Mouse (Mus musculus) spleen, postnatal 10 days (tissue): Measurements from ENCODE around the gene Map2k5.

Source experiments
- DNase-seq, 2 experiments: peaks; one replicate each; pipeline ENCODE4 v3.0.0; 2021 to 2022; ENCODE audit warnings: low spot score in 2 of 2

Gene Map2k5

DNA sequence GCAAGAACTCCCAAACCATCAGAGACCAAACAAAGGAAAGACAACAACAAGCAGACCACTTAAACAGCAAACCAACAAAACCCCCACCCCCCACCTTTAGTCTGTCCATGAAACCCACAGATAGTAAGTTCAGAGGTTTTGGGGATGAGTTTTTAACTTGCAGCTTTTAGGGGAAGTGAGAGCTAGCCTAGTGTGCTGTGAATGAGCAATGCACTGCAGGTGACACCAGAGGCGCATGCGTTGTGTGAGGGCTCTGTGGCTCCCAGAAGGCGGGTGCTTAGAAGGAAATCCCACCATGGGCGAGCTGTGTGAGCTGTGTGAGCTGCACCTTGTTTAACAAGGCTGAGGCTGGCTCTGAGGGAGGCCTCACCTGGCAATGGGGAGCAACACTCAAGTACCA lies 184.9 kb downstream of the Map2k5 start:
- DNase-seq = peak in 1 of 2 experiments; percentile 21

DNA sequence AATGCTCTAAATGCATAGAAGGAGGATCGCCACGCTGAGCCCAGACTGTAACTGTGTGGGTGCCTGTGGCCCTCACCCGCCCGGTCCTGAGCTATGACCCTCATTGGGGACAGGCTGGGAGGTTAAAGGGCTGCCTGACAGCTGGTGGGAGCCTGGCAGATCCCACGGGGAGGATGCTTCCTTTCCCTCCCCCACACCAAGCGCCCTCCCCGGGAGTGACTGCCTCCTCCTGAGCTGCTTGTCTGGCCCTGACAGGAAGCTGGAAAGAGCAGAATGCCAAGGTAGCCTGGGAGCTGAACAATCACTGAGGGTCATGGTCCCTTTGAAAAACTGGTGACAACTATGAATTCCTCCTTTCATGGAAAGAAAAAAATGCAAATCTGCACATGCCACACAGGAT lies 190.4 kb downstream of the Map2k5 start:
- DNase-seq = peak in 1 of 2 experiments; percentile 22

DNA sequence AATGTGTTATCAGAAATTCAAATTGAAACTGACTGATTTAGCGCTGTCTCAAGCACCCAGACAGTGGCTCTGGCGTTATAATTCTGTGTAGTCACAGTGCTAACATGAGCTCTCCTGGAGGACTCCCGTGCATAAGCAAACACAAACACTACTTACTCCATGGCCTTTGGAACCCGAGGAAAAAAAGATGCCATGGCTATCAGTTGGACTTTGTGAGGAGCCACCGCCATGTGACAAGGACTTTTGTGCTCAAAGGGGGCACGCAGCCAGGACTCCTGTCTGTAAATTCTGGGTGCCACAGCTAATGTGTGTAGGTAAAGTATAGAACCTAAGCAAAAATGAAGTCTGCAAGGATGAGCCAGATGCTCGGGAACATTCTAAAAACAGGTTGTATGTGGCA lies 192.5 kb downstream of the Map2k5 start:
- no peak for DNase-seq

DNA sequence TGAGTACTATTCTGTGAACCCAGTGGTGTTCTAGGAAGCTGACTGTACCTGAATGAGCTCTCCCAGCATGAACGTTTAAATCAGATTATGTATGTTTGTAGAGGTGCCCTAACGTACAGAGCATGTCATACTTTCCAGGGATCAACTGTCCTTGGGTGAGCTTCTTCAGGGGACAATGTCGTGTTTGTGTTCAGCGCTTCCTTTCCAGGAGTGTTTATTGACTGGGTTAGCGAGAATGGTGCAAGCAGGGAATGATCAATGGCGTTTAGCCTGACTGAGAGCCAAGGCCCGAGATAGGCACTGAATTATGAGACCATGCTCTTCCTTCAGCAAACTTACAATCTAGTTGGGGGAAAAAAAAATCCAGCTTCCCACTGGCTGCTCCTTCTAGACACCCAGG lies 193.8 kb downstream of the Map2k5 start:
- DNase-seq = no peak

DNA sequence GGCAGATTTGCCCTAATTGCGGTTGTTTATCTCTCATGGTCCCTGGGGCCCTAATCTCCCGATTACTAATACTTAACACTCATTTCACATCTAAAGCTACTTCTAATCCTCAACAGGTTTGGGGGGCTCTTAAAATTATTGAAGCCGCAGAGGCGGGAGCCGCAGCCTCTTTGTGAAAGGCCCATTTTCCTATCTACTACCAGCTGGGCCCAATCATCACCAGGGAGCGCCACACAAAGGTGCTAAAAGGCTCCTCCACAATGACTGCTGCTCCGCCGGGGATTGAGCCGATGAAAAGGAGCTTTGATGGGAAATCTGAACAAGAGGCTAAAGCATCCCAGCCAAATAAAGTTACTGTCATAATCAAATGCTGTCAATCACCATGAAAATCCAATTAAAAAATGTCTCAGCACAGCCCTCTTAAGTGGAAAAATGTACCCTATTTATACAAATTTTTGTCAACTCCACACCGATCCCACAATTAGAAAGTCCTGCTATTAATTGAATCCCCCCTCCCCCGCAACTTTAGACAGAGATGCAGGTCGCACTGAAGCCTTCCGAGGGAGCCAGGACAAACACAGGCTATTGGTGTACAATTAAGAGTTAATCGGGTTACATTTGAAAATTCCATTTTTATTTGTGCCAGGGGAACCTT lies 195.3 kb downstream of the Map2k5 start:
- DNase-seq = no peak

DNA sequence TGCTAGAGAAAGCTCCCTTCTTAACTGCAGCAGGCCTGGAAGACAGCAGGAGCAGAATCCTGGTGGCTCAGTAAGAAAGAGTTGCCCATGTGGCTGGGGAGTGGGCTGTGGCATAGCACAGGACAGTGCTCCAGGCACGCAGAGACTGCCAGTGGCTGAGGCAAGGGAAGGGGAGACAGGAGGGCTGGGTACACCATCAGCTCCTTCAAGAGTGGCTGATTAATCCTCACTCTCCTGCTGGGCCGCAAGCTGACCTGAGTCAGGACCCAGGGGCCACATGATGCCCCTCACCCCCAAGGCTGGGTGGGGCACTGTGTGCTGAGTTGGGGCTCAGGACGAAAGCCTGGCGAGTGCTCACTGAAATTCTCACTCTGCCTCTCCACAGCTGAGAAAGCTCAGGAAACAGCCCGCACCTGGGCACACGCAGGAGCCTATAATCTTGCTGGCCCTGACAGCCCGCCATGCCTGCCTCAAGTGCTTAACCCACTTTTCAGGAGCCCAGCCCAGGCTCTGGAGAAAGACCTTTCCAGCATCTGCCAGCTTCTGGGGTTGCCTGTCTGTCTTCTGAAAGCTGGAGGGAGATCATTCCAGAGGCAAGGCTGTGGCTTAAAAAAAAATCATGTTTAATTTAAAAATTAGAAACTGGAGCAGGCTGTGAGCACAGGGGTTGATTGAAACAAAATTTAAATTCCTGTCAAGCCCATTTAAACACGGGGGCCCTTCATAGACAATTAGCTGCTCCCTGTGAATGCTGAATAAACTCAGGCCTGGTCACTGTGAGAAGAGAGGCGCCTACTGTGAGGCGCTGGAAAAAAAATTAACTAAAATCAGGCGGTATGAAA lies 196.1 kb downstream of the Map2k5 start:
- no peak for DNase-seq

DNA sequence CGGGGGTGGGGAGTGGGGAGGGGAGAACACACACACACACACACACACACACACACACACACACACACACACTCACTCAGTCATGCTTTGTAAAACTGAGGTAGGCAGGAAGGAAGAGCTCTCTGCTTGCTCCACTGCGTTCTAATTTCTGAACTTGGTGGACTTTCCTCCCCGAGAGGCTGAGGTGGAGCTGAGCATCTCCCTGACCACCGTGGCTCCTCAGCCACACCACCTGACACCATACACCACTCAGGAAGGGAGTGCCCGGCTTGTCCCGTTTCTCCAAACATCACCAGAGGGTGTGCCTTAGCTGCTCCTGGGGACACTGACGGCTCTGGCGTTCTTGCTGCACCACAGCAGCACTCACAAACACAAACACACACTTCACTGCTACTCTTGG lies 199.4 kb downstream of the Map2k5 start:
- no peak for DNase-seq

DNA sequence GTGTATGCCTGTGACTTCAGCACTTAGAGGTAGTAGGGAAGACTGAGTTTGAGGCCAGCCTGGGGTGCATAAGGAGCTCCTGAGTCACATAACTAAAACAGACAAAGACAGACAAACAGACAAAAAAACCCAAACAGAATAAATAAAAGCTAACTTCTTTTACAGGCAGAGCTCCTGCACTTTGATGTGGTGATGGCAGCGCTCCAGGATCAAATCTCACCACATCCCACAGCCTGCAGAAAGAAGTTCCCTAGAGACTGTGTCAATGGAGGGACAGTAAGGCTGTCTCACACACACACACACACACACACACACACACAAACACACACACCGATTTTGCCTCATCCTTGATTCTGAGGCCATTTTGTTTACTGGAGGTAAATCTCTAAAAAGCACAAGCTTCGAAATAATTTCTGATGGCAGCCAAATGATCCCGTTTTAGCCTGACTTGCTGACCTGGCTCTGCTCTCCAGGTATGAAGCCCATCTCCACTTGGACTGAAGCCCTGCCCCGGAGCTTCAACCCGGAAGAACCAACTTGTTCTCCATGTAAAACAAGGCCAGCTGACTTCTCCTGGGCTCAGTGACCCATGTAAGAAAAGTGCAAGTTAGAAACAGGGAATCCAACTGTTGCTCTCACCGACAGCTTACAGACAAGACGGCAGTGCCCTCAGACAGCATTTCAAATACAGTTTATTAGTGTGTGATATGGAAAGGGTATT lies 203.5 kb downstream of the Map2k5 start:
- no peak for DNase-seq

- no peak for DNase-seq
Observed at GRCm38 (mm10) chr9:63171951-63172350, 205.8 kb downstream of the Map2k5 start.

DNA sequence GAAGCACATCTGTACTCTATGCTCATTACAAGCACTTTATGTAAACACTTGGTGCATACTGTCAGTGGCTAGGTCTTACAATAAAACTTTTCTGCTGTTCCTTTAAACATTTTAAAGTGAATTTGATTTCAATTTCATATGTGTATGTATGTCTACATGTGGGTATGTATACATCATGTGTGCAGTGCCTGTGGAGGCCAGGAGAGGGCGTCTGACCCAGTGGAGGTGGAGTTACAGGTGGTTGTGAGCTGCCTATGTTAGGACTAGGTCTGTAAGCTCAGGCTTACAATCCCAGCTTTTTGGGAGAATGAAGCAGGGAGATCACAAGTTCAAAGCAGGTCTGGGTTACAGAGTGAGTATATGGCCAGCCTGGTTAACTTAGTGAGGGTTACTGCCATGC lies 208.6 kb downstream of the Map2k5 start:
- no peak for DNase-seq

DNA sequence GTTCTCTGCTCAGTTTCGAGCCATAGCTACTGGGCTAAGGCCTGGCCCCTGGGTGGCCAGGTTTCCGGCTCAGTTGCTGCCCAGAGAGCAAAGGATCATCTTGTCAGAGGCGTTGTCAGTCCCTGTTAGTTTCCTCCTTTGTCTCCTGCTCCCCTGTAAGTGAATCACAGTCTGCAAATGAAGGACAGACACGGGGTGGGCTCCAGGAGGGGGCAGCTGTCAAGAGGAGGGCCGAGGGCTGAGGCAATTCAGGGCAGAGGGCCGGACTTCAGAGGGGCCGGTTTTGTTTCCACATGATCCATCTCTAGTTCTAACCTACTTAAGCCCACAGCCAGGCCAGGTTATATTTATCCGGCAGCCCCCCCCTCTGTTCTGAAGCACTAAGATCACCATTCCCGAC lies 212.6 kb downstream of the Map2k5 start:
- no peak for DNase-seq

DNA sequence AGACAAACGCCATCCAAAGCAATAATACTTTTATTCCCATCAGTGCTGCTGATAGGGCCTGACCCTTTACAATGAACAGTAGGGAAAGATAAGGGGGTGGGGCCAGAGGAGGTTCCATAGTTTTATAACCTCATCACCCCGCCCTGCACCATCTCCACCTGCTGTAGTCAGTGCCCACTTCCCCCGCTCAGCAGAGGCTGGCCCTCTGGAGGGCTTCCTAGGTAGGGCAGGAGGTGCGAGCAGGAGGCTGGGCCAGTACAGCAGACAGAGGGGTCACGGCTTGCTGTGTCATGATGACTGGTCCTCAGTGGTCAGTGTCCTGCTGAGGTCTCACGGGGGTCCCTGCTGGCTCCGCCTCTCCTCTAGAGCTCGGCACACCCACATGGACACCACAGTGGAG lies 213.9 kb downstream of the Map2k5 start:
- no peak for DNase-seq

DNA sequence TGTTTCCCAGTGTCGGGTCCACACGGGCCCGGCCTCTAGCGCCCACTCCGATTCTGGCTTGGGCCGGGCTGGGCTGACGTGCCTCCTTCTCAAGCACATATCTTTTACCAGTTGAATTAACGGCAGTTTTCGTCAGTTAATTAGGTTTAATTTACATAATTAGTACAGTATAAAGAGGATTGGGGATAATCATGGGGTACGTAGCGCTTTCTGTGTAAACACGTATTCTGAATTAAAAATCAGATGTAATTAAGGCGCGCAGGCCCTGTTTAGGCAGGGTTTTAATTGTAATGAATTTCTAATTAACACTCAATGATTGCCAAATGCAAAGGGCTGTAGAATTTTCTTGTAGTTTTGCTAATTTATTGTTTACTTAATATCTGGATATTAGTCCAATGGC lies 225.8 kb downstream of the Map2k5 start:
- no peak for DNase-seq

GRCm38 (mm10) chr9:63151072-63151870 lies 226.4 kb downstream of the Map2k5 start:
- peak in 1 of 2 experiments; percentile 75 for DNase-seq

DNA sequence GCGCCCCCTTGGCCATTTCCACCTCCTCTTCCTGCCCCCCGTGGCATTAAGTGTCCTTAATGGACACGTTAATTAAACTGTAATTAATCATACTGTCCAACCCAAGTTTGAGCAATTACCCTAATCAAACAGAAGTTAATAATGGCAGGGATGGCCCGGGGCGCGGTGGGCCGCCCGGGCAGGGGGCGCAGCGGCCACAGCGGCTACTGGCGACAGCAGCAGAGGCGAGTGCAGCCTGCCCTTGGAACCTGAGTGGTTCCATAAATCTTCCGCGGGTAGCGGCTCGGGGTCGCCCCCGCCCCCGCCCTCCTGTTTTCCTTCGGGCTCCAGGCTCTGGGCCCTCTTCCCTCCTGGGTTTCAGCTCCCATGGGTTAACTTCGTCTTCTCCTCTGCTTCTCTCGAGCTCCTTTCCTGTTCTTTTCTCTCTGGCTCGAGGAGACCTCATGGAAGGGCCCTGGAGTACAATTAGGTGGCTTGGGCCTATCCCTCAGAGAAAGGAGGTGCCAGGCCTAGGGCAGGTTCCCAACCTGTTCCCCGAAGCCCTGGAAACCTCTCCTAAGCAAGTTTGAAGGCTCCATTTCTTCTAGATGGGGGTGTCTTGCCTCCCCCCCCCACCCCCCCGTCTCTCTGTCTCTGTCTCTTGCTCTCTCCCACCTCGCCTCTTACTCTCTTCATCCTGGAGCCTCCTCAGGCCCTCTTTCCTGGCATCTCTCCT lies 227.5 kb downstream of the Map2k5 start:
- no peak for DNase-seq

GRCm38 (mm10) chr9:63149372-63149766 lies 228.3 kb downstream of the Map2k5 start:
- no peak for DNase-seq

- no peak for DNase-seq
Observed at GRCm38 (mm10) chr9:63148410-63149371, 229.0 kb downstream of the Map2k5 start, which contains the start of gene Skor1. TSS of gene Skor1 (minus strand) at chr9:63148961.

DNA sequence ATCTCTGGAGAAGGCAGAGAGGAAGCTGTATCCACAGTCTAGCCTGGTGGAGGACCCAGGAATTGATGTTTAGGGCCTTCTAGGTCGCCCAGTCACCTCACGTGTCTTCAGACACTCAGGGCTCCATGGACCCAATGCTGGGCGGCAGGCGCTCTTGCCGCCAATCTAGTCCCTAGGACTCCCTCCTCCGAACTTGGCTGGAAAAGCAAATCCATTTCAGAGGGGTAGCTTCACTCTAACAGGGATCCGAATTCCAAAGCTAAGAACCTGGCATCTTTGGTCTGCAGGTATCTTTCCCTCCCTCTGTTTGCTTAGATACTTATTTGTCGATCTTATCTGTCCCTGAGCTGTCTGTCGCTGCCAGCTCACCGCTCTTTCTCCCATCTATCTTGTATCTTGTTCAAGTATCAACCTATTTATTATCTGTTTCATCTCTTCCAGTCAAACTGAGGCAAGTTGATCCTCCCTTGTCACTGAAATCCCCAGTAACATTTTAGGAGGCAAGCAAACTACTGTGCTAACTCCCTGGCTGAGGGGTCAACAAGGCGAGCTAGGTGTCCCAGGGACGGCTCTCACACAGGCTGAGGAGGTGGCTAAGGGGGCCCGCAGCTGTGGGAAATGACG lies 229.8 kb downstream of the Map2k5 start:
- no peak for DNase-seq

GRCm38 (mm10) chr9:63147296-63147695 lies 230.4 kb downstream of the Map2k5 start:
- no peak for DNase-seq
